Mouse (Mus musculus) midbrain, embryonic 10.5 days (tissue): ENCODE measurements around the gene Egfl6. TPM values are rescaled to one million over a fixed set of nuclear protein-coding genes. Genes with fewer than 3 reads are reported as not detected.
A peak's percentile ranks its signal among the peaks of the same experiment; 100 is the strongest.

ENCODE experiments used
- DNase-seq: peaks from one replicate; pipeline ENCODE4 v3.0.0-alpha.2; 2017; ENCODE audit warnings: low spot score
- H3K27ac ChIP-seq: fragments of 300-500 bp; sonication (generic); replicated peaks from 2 replicates; pipeline ENCODE4 v1.5.1; 2016; ENCODE audit warnings: mild to moderate bottlenecking
- H3K27me3 ChIP-seq: fragments of 300-500 bp; sonication (generic); 2 replicates; pipeline ENCODE4 v1.6.1; 2016; ENCODE audit warnings: low read depth, mild to moderate bottlenecking; ENCODE audit not compliant: poor library complexity, severe bottlenecking
- H3K36me3 ChIP-seq: fragments of 300-500 bp; sonication (generic); 2 replicates; pipeline ENCODE4 v1.6.1; 2016; ENCODE audit warnings: mild to moderate bottlenecking, moderate library complexity
- H3K4me1 ChIP-seq: fragments of 300-500 bp; sonication (generic); 2 replicates; pipeline ENCODE4 v1.6.1; 2016
- H3K4me3 ChIP-seq: fragments of 300-500 bp; sonication (generic); 2 replicates; pipeline ENCODE4 v1.5.1; 2016; ENCODE audit warnings: mild to moderate bottlenecking, moderate library complexity
- H3K9me3 ChIP-seq: fragments of 300-500 bp; sonication (generic); replicated peaks from 2 replicates; pipeline ENCODE4 v1.6.1; 2016; ENCODE audit warnings: mild to moderate bottlenecking
- WGBS: fragments of 180-500 bp; shearing (Covaris S2); methylation state at CpG from one replicate; pipeline ENCODE4 v1.1.7; 2016; 5-methylcytosine and 5-hydroxymethylcytosine counted together
- polyA plus RNA-seq: library from polyadenylated mRNA; unstranded; fragments of >200 nt; fragmentation: Nextera tagmentation; extraction: Ambion mirVana; gene quantifications from 2 replicates; pipeline ENCODE4 v1.2.1, GENCODE M21; 2016

Egfl6 gene
- polyA plus RNA-seq, result 2.2 and 4.5 TPM in 2 replicates

- Histone ChIP-seq H3K4me1 (peaks cover 8% of the 10 kb centered on the region; the same call in 1 of the 2 replicates), H3K27me3 (peaks cover 98% of the 10 kb centered on the region), H3K9me3 (no peaks in the 10 kb centered on the region), H3K4me3 (peak within 1 kb of the TSS; percentile 53), H3K27ac (no peak within 1 kb of the TSS), H3K36me3 (no peaks in the 10 kb centered on the region)
- 20% methylated on average over 38 of the region's 39 CpGs for WGBS
- DNase-seq, result peak; percentile 23
Observed at GRCm38 (mm10) chrX:166584947-166585824, at the start of gene Egfl6. Gene Egfl6 (minus strand): TSS chrX:166585720.

- Histone ChIP-seq H3K27me3 (peaks cover 82% of the 10 kb centered on the region), H3K27ac (no peak overlapping the region), H3K9me3 (no peaks in the 10 kb centered on the region), H3K4me1 (no peaks in the 10 kb centered on the region), H3K36me3 (no peaks in the 10 kb centered on the region), H3K4me3 (no peak overlapping the region)
- no peak for DNase-seq
- WGBS, result 69% methylated on average over 3 of the region's 3 CpGs
Observed at GRCm38 (mm10) chrX:166626866-166627570, 41.5 kb upstream of the Egfl6 start.

- H3K36me3 ChIP-seq, result no peaks in the 10 kb centered on the region
- WGBS, result 92% methylated on average over 4 of the region's 4 CpGs
- H3K9me3 ChIP-seq, result no peaks in the 10 kb centered on the region
- no peak overlapping the region for H3K27ac ChIP-seq
- H3K4me3 ChIP-seq, result no peak overlapping the region
- H3K4me1 ChIP-seq, result peaks cover 7% of the 10 kb centered on the region
- peaks cover 84% of the 10 kb centered on the region for H3K27me3 ChIP-seq
- DNase-seq, result no peak
Observed at GRCm38 (mm10) chrX:166626174-166626573, 40.7 kb upstream of the Egfl6 start.

GRCm38 (mm10) chrX:166623176-166623575, 37.7 kb upstream of the Egfl6 start:
- peaks cover 89% of the 10 kb centered on the region for H3K27me3 ChIP-seq
- peaks cover 7% of the 10 kb centered on the region for H3K4me1 ChIP-seq
- no peak overlapping the region for H3K4me3 ChIP-seq
- H3K27ac ChIP-seq, result no peak overlapping the region
- 87% methylated on average over 3 of the region's 3 CpGs for WGBS
- no peak for DNase-seq
- no peaks in the 10 kb centered on the region for H3K9me3 ChIP-seq
- H3K36me3 ChIP-seq, result no peaks in the 10 kb centered on the region

- 80% methylated on average over 9 of the region's 9 CpGs for WGBS
- Histone ChIP-seq H3K9me3 (no peaks in the 10 kb centered on the region), H3K4me3 (no peak overlapping the region), H3K4me1 (peaks cover 7% of the 10 kb centered on the region), H3K36me3 (no peaks in the 10 kb centered on the region), H3K27ac (no peak overlapping the region), H3K27me3 (peaks cover 89% of the 10 kb centered on the region)
- no peak for DNase-seq
Observed at GRCm38 (mm10) chrX:166621560-166622301, 36.2 kb upstream of the Egfl6 start.

- H3K36me3 ChIP-seq, result no peaks in the 10 kb centered on the region
- no peak overlapping the region for H3K4me3 ChIP-seq
- no peak for DNase-seq
- H3K27me3 ChIP-seq, result peaks cover 90% of the 10 kb centered on the region
- H3K27ac ChIP-seq, result no peak overlapping the region
- WGBS, result 85% methylated on average over 6 of the region's 6 CpGs
- H3K9me3 ChIP-seq, result no peaks in the 10 kb centered on the region
- H3K4me1 ChIP-seq, result peaks cover 7% of the 10 kb centered on the region
Observed at GRCm38 (mm10) chrX:166620900-166621299, 35.4 kb upstream of the Egfl6 start.

GRCm38 (mm10) chrX:166619084-166619483, 33.6 kb upstream of the Egfl6 start:
- no peak for DNase-seq
- H3K27ac ChIP-seq, result no peak overlapping the region
- H3K4me3 ChIP-seq, result no peak overlapping the region
- peaks cover 7% of the 10 kb centered on the region for H3K4me1 ChIP-seq
- H3K9me3 ChIP-seq, result no peaks in the 10 kb centered on the region
- no peaks in the 10 kb centered on the region for H3K36me3 ChIP-seq
- whole genome bisulfite sequencing, result 84% methylated on average over 4 of the region's 4 CpGs
- peaks cover 97% of the 10 kb centered on the region for H3K27me3 ChIP-seq

GRCm38 (mm10) chrX:166615191-166615590, 29.7 kb upstream of the Egfl6 start:
- peaks cover 99% of the 10 kb centered on the region for H3K27me3 ChIP-seq
- H3K9me3 ChIP-seq, result no peaks in the 10 kb centered on the region
- WGBS, result 93% methylated on average over 7 of the region's 7 CpGs
- no peak overlapping the region for H3K4me3 ChIP-seq
- no peak overlapping the region for H3K27ac ChIP-seq
- H3K36me3 ChIP-seq, result no peaks in the 10 kb centered on the region
- H3K4me1 ChIP-seq, result no peaks in the 10 kb centered on the region
- DNase-seq, result no peak

- 62% methylated on average over 1 of the region's 1 CpGs for WGBS
- no peak for DNase-seq
- H3K36me3 ChIP-seq, result no peaks in the 10 kb centered on the region
- H3K27ac ChIP-seq, result no peak overlapping the region
- H3K4me3 ChIP-seq, result no peak overlapping the region
- peaks cover 83% of the 10 kb centered on the region for H3K27me3 ChIP-seq
- H3K9me3 ChIP-seq, result no peaks in the 10 kb centered on the region
- H3K4me1 ChIP-seq, result no peaks in the 10 kb centered on the region
Observed at GRCm38 (mm10) chrX:166576111-166576510, 9.4 kb downstream of the Egfl6 start.

GRCm38 (mm10) chrX:166565983-166566382, 19.5 kb downstream of the Egfl6 start:
- no peaks in the 10 kb centered on the region for H3K4me1 ChIP-seq
- DNase-seq, result no peak
- H3K4me3 ChIP-seq, result no peak overlapping the region
- no peaks in the 10 kb centered on the region for H3K36me3 ChIP-seq
- peaks cover 81% of the 10 kb centered on the region for H3K27me3 ChIP-seq
- 86% methylated on average over 6 of the region's 6 CpGs for WGBS
- H3K27ac ChIP-seq, result no peak overlapping the region
- H3K9me3 ChIP-seq, result no peaks in the 10 kb centered on the region

- no peak for DNase-seq
- H3K4me1 ChIP-seq, result no peaks in the 10 kb centered on the region
- H3K27me3 ChIP-seq, result peaks cover 86% of the 10 kb centered on the region
- 71% methylated on average over 5 of the region's 5 CpGs for WGBS
- no peaks in the 10 kb centered on the region for H3K9me3 ChIP-seq
- H3K27ac ChIP-seq, result no peak overlapping the region
- no peak overlapping the region for H3K4me3 ChIP-seq
- no peaks in the 10 kb centered on the region for H3K36me3 ChIP-seq
Observed at GRCm38 (mm10) chrX:166565401-166565800, 20.1 kb downstream of the Egfl6 start.

- H3K36me3 ChIP-seq, result no peaks in the 10 kb centered on the region
- no peak overlapping the region for H3K27ac ChIP-seq
- no peaks in the 10 kb centered on the region for H3K9me3 ChIP-seq
- 79% methylated on average over 5 of the region's 5 CpGs for WGBS
- H3K4me1 ChIP-seq, result no peaks in the 10 kb centered on the region
- no peak for DNase-seq
- H3K4me3 ChIP-seq, result no peak overlapping the region
- H3K27me3 ChIP-seq, result peaks cover 86% of the 10 kb centered on the region
Observed at GRCm38 (mm10) chrX:166564900-166565299, 20.6 kb downstream of the Egfl6 start.
